Mouse (Mus musculus) spleen, adult 2 months (tissue): ENCODE data around the gene Dgat2.

Experiments used
- CTCF ChIP-seq: fragments of 200-500 bp; IDR thresholded peaks from 2 replicates; pipeline ENCODE4 v1.5.1; 2011; ENCODE audit warnings: mild to moderate bottlenecking, inconsistent platforms; ENCODE audit not compliant: insufficient read depth, insufficient read length, insufficient replicate concordance; ENCODE audit errors: extremely low read depth
- POLR2A ChIP-seq: fragments of 200-500 bp; IDR thresholded peaks from 2 replicates; pipeline ENCODE4 v1.6.1; 2011; ENCODE audit warnings: low read depth, low read length, inconsistent platforms

GRCm38 (mm10) chr7:99158011-99158410, 24.5 kb downstream of the Dgat2 start:
- TF ChIP-seq CTCF = no peak
- TF ChIP-seq POLR2A = no peak
